Mouse (Mus musculus) brain, adult 10 weeks (tissue): ENCODE measurements around the gene Ttc37. TPM values are rescaled to one million over a fixed set of nuclear protein-coding genes. Genes with fewer than 3 reads are reported as not detected.

ENCODE experiments used
- polyA plus RNA-seq: library from polyadenylated mRNA; stranded (reverse); fragments of 350-450 nt; fragmentation: Illumina TruSeq; extraction: RNeasy Lipid Tissue Mini Kit (QIAGEN cat#74804); gene quantifications from one replicate; pipeline ENCODE4 v1.2.3, GENCODE M21; 2015; ENCODE audit warnings: low read depth, low replicate concordance

Ttc37 gene
- polyA plus RNA-seq = 9.5 TPM

GRCm38 (mm10) chr13:76098493-76099303, at the start of gene Ttc37, which contains the start of gene Arsk:
Ttc37 (plus strand) TSS chr13:76098734.
Arsk (minus strand) TSS chr13:76098660.

GRCm38 (mm10) chr13:76056896-76057266, 41.7 kb upstream of the Ttc37 start, which contains the start of gene Gpr150:
Gpr150 (minus strand) TSS chr13:76056996.

Other genes with a start within 250 kb of the Ttc37 start
- 16.1 TPM for gene Rhobtb3, start 154.8 kb upstream of the Ttc37 start, polyA plus RNA-seq
- not detected for gene Spata9, start 131.6 kb upstream of the Ttc37 start, polyA plus RNA-seq
- 18.2 TPM for gene Rfesd, start 80.0 kb upstream of the Ttc37 start, polyA plus RNA-seq
- 3.3 TPM for gene Gpr150, start 41.7 kb upstream of the Ttc37 start, polyA plus RNA-seq
- gene Arsk, start 74 bp upstream of the Ttc37 start, polyA plus RNA-seq = 7.7 TPM
- gene Fam81b, start 206.3 kb downstream of the Ttc37 start, polyA plus RNA-seq = 0.31 TPM